ENCODE assay signal across 10 mouse cellular contexts in the genomic region with DNA sequence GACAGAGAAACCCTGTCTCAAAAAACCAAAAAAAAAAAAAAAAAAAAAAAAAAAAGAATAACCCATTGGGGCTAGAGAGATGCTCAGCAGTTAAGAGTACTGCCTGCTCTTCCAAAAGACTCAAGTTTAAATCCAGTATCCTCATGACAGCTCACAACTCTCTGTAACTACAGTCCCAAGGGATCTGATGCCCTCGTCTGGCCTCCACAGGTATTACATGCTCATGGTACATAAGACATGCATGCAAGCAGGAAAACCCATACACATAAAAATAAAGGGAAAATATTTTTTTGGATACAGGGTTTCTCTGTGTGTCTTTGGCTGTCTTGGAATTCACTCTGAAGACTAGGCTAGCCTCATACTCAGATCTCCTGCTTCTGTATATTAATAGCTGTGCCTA.
DNase-seq lines count a peak whose midpoint lies in the region; ATAC-seq and TF ChIP-seq lines count a peak whose summit lies in the region.
"Had no signal": no experiment of that assay in that cellular context is flagged by ENCODE, and none has a peak within 500 bp of the region (broad histone marks: within the 10 kb centered on the region; RNA-seq: fewer than 3 reads in every experiment).

No protein-coding gene starts in this region.

- no peaks in the 10 kb centered on the region for H3K9me3 ChIP-seq in intestine, embryonic 15.5 days
- H3K9me3 ChIP-seq: embryonic facial prominence, embryonic 13.5 days; limb, embryonic 15.5 days had no signal

- no peak overlapping the region for H3K9ac ChIP-seq in heart, adult 2 months (ENCODE audit: low read depth, low read length)
- no peak overlapping the region for H3K9ac ChIP-seq in intestine, embryonic 15.5 days
- H3K9ac ChIP-seq: embryonic facial prominence, embryonic 13.5 days; limb, embryonic 15.5 days had no signal

- no peaks in the 10 kb centered on the region for H3K27me3 ChIP-seq in heart, adult 2 months (ENCODE audit: control insufficient read depth, insufficient read depth, low read length)
- no peaks in the 10 kb centered on the region for H3K27me3 ChIP-seq in intestine, embryonic 15.5 days (replicated peaks)
- H3K27me3 ChIP-seq: embryonic facial prominence, embryonic 13.5 days; limb, embryonic 15.5 days had no signal

- WGBS in heart, adult 2 months = 29% methylated on average over 1 of the region's 1 CpGs
- 19% methylated on average over 1 of the region's 1 CpGs for WGBS in intestine, embryonic 15.5 days

- no peaks in the 10 kb centered on the region for H3K36me3 ChIP-seq in heart, adult 2 months (ENCODE audit: control insufficient read depth, insufficient read depth, low read length)
- no peaks in the 10 kb centered on the region for H3K36me3 ChIP-seq in intestine, embryonic 15.5 days
- H3K36me3 ChIP-seq: embryonic facial prominence, embryonic 13.5 days; limb, embryonic 15.5 days had no signal

- TF ChIP-seq EP300 in heart, adult 2 months (IDR thresholded peaks at IDR 0.05; ENCODE audit: insufficient read depth, low read depth, low read length) = no peak

- peak; percentile 80 for TF ChIP-seq CTCF in heart, adult 2 months (IDR thresholded peaks at IDR 0.05)
- peak; percentile 61 for TF ChIP-seq CTCF in left cerebral cortex, adult 2 months (IDR thresholded peaks at IDR 0.05)

- H3K4me1 ChIP-seq in heart, adult 2 months (ENCODE audit: control insufficient read depth, insufficient read depth, low read length) = peaks cover 5% of the 10 kb centered on the region
- no peaks in the 10 kb centered on the region for H3K4me1 ChIP-seq in intestine, embryonic 15.5 days (replicated peaks)

- 0 out of 2 replicates have a peak, but pooled peaks have one; percentile 43 for ATAC-seq in neutrophil, adult 5-6 weeks (ENCODE audit: extremely low read depth, insufficient number of reproducible peaks, low FRiP score, poor library complexity, severe bottlenecking)
- no peak for ATAC-seq in intestine, embryonic 15.5 days

- no peak for TF ChIP-seq POLR2A in heart, adult 2 months (IDR thresholded peaks at IDR 0.05; ENCODE audit: insufficient read depth, low read depth, low read length)

- H3K4me3 ChIP-seq in heart, adult 2 months = no peak overlapping the region
- no peak overlapping the region for H3K4me3 ChIP-seq in left cerebral cortex, adult 2 months
- no peak overlapping the region for H3K4me3 ChIP-seq in intestine, embryonic 15.5 days (replicated peaks)
- H3K4me3 ChIP-seq: embryonic facial prominence, embryonic 13.5 days; limb, embryonic 15.5 days had no signal

- no peak overlapping the region for H3K4me2 ChIP-seq in intestine, embryonic 15.5 days (replicated peaks)
- H3K4me2 ChIP-seq: embryonic facial prominence, embryonic 13.5 days; limb, embryonic 15.5 days had no signal

- no peaks in the 10 kb centered on the region; the same call in 1 of the 2 replicates for H3K79me2 ChIP-seq in heart, adult 2 months (replicated peaks; ENCODE audit: control insufficient read depth, insufficient read depth, low read length)

- intact Hi-C loops in heart, adult 2 months (cut with DNase I) = loop anchor here (2.0 to 5.0 kb wide), 2 partner anchors 92 to 164 kb away; no protein-coding TSS in a partner anchor
- intact Hi-C loops in left cerebral cortex, adult 2 months (cut with DNase I) = no loop called here

- no peak overlapping the region for H3K27ac ChIP-seq in heart, adult 2 months
- H3K27ac ChIP-seq in left cerebral cortex, adult 2 months = no peak overlapping the region
- H3K27ac ChIP-seq in intestine, embryonic 15.5 days = no peak overlapping the region
- H3K27ac ChIP-seq: embryonic facial prominence, embryonic 13.5 days; limb, embryonic 15.5 days had no signal

- DNase-seq in heart, adult 2 months = peak in 1 of 2 experiments; percentile 67
- no peak for DNase-seq in heart, adult 11 months
- DNase-seq in 416B (ENCODE audit: low read depth) (peak; percentile 85), MEL-GATA-1-ER (ENCODE audit: extremely low read depth, low read depth) (peak; percentile 57)
- peak; percentile 76 for DNase-seq in embryo, embryonic 10.5 days (ENCODE audit: low spot score)
- DNase-seq in left cerebral cortex, adult 2 months (ENCODE audit: extremely low spot score in 1 of 2, low spot score in 2 of 2) = peak in 1 of 2 experiments; percentile 42
